Mouse (Mus musculus): ENCODE data around the gene Nhlrc2.

The Nhlrc2 gene

GRCm38 (mm10) chr19:56563469-56563868, 15.4 kb downstream of the Nhlrc2 start:
- peak in 1 of 2 experiments; percentile 59 for DNase-seq (ENCODE audit: low spot score in 2 of 2)

- DNase-seq (ENCODE audit: low spot score in 2 of 2) = no peak
Observed at GRCm38 (mm10) chr19:56565358-56565757, 17.3 kb downstream of the Nhlrc2 start.

- peak in 1 of 2 experiments; percentile 80 for DNase-seq (ENCODE audit: low spot score in 2 of 2)
Observed at GRCm38 (mm10) chr19:56566041-56566440, 18.0 kb downstream of the Nhlrc2 start.

- DNase-seq (ENCODE audit: low spot score in 2 of 2) = no peak
Observed at GRCm38 (mm10) chr19:56566940-56567339, 18.9 kb downstream of the Nhlrc2 start.

- no peak for DNase-seq (ENCODE audit: low spot score in 2 of 2)
Observed at GRCm38 (mm10) chr19:56570781-56571180, 22.7 kb downstream of the Nhlrc2 start.

- no peak for DNase-seq (ENCODE audit: low spot score in 2 of 2)
Observed at GRCm38 (mm10) chr19:56571234-56571633, 23.2 kb downstream of the Nhlrc2 start.

GRCm38 (mm10) chr19:56571913-56572312, 23.9 kb downstream of the Nhlrc2 start:
- DNase-seq (ENCODE audit: low spot score in 2 of 2) = no peak

- peak; percentile 38 to 47 for DNase-seq (ENCODE audit: low spot score in 2 of 2)
Observed at GRCm38 (mm10) chr19:56573184-56573583, 25.1 kb downstream of the Nhlrc2 start.

- DNase-seq (ENCODE audit: low spot score in 2 of 2) = no peak
Observed at GRCm38 (mm10) chr19:56577801-56578200, 29.7 kb downstream of the Nhlrc2 start.

GRCm38 (mm10) chr19:56581981-56582380, 33.9 kb downstream of the Nhlrc2 start:
- no peak for DNase-seq (ENCODE audit: low spot score in 2 of 2)

- DNase-seq (ENCODE audit: low spot score in 2 of 2) = no peak
Observed at GRCm38 (mm10) chr19:56583785-56584184, 35.7 kb downstream of the Nhlrc2 start.

- no peak for DNase-seq (ENCODE audit: low spot score in 2 of 2)
Observed at GRCm38 (mm10) chr19:56584288-56584687, 36.2 kb downstream of the Nhlrc2 start.

- DNase-seq (ENCODE audit: low spot score in 2 of 2) = no peak
Observed at GRCm38 (mm10) chr19:56586320-56586719, 38.3 kb downstream of the Nhlrc2 start.

- peak; percentile 67 to 74 for DNase-seq (ENCODE audit: low spot score in 2 of 2)
Observed at GRCm38 (mm10) chr19:56588205-56588626, 40.2 kb downstream of the Nhlrc2 start.

- no peak for DNase-seq (ENCODE audit: low spot score in 2 of 2)
Observed at GRCm38 (mm10) chr19:56589008-56589407, 40.9 kb downstream of the Nhlrc2 start.

GRCm38 (mm10) chr19:56589455-56589854, 41.4 kb downstream of the Nhlrc2 start:
- DNase-seq (ENCODE audit: low spot score in 2 of 2) = no peak

GRCm38 (mm10) chr19:56590250-56590649, 42.2 kb downstream of the Nhlrc2 start:
- no peak for DNase-seq (ENCODE audit: low spot score in 2 of 2)

GRCm38 (mm10) chr19:56592472-56592871, 44.4 kb downstream of the Nhlrc2 start:
- DNase-seq (ENCODE audit: low spot score in 2 of 2) = no peak

- DNase-seq (ENCODE audit: low spot score in 2 of 2) = no peak
Observed at GRCm38 (mm10) chr19:56599996-56600395, 51.9 kb downstream of the Nhlrc2 start.

GRCm38 (mm10) chr19:56600797-56601196, 52.7 kb downstream of the Nhlrc2 start:
- DNase-seq (ENCODE audit: low spot score in 2 of 2) = no peak

GRCm38 (mm10) chr19:56601901-56602347, 53.9 kb downstream of the Nhlrc2 start:
- DNase-seq (ENCODE audit: low spot score in 2 of 2) = no peak

- DNase-seq (ENCODE audit: low spot score in 2 of 2) = no peak
Observed at GRCm38 (mm10) chr19:56608946-56609345, 60.9 kb downstream of the Nhlrc2 start.

GRCm38 (mm10) chr19:56614131-56614530, 66.1 kb downstream of the Nhlrc2 start:
- no peak for DNase-seq (ENCODE audit: low spot score in 2 of 2)

- peak; percentile 23 to 65 for DNase-seq (ENCODE audit: low spot score in 2 of 2)
Observed at GRCm38 (mm10) chr19:56618845-56619244, 70.8 kb downstream of the Nhlrc2 start.

All from left cerebral cortex, adult 9 months (tissue).